Mouse (Mus musculus): ENCODE results near the gene Mertk.
"Not testable (repeated sequence)": the region's sequence is repeated elsewhere in the genome, so short reads cannot be mapped to it uniquely, and the experiment has no call there.

Mertk gene

DNA sequence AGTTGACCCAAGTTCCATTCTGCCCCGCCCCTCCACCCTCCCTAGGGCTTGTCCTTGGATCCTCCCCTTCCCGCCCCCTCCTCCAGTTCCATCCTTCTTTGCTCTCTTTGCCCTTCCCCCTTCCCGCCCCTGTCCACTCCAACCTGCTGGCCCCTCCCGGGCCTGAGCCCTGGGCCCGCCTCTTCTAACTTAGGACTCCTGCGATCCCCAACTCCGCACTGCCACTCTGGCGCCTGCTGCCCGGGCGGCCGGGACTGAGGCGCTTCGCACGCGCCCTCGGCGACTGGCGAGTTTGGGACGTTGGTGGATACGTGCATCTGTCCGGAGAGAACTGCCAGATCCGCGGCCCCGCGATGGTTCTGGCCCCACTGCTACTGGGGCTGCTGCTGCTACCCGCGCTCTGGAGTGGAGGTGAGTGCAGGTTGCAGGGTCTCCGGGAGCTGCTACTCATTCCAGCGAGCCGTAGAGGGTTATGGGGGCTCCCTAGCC, at the start of gene Mertk:
Gene Mertk, plus strand, starts transcription at position 264 of the 489 bp plus-strand sequence.
- DNase-seq (ENCODE audit: low read depth): no peak

DNA sequence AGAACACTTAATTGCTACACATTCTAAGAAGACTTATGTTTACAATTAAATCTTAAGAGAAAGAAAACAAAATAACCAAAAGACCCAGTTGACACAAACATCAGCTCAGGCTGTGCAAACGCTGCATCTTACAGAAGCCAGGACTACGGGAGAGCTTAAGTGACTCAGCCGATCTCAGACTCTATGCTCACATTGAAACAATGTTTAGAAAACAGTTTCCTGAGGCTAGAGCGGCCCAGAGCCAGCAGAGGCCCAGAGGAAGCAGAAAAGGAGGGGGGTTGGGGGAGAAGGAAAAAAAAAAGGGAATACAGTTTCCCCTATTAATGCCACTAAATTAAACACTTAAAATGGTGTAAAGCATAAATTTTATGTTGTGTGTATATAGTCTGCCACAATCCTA, 18.1 kb upstream of the Mertk start:
- DNase-seq (ENCODE audit: low read depth): no peak

- DNase-seq (ENCODE audit: low read depth): peak; percentile 81
Observed at GRCm38 (mm10) chr2:128686921-128687557, 11.7 kb upstream of the Mertk start, which contains the start of gene Anapc1. Anapc1 (minus strand) TSS chr2:128687391.

DNA sequence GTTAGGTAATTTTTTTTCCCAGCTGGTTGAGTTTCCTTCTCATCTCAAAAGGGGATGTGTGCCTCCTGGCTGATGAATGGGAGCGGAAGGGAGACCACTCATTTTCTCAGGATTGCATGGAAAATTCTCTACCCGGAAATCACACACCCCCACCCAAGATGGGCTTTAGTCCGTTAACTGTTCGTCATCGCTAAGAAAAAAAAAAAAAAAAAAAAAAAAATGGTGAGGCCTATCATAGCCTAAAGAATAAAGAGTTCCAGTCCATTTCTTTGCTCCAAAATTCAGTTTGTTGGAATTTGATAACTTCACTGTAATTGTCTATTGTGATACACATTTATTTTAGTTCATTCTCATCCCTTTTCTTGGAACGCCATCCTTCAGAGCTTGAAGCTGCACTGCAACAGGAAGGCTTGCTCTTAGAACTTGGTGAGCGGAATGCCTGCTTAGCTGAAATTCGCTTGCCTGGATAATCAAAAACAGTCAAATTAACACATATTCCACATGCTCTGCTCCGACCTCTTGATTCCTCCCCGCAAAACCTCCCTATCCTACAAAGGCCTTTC, 11.1 kb upstream of the Mertk start:
- no peak for DNase-seq (ENCODE audit: low read depth)

DNA sequence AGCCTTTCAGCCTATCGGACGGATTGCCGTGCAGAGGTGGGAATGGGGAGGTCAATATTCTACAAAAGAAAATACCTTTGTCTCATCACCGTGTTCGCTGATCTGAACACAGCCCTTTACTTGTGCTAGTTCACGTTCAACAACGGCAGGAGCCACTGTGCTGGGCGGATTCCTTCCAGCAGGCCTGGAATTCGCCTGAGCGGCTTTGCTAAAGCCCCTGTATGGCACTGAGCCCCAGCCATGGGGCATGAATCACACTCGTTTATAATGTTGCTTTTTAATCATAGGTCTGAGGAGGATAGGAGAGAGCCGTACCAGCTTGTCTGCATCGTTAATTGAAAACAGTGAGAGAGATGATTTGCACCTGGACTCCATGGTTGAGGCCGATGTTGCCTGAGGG, 6.4 kb upstream of the Mertk start:
- DNase-seq (ENCODE audit: low read depth): no peak

GRCm38 (mm10) chr2:128692771-128693170, 6.0 kb upstream of the Mertk start:
- no peak for DNase-seq (ENCODE audit: low read depth)

DNA sequence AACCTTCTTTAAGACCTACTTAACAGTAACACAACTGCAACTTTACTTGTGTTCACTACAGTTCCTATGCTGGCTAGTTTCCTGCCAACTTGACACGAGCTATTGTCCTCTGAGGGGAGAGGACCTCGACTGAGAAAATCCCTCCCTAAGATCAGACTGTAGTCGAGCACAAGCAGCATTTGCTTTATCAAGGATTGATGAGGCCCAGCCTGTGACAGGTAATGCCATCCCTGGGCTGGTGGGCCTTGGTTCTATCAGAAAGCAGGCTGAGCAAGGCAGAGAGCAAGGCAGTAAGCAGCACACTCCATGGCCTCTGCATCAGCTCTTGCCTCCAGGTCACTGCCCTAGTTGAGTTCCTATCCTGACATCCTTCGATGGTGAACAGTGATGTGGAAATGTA, 5.5 kb upstream of the Mertk start:
- no peak for DNase-seq (ENCODE audit: low read depth)

DNA sequence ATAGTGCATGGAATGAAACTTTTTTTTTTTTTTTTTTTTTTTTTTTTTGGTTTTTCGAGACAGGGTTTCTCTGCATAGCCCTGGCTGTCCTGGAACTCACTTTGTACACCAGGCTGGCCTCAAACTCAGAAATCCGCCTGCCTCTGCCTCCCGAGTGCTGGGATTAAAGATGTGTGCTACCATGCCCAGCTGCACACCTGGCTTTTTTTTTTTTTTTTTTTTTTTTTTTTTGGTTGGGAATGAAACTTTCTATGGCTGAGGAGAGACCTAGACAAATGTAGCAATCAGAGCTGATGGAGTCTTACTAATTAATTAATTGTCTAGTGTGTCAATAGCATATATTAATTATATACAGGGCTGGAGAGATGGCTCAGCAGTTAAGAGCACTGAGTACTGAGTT, 4.9 kb upstream of the Mertk start:
- not testable (repeated sequence) for DNase-seq (ENCODE audit: low read depth)

GRCm38 (mm10) chr2:128694548-128694947, 4.2 kb upstream of the Mertk start:
- DNase-seq (ENCODE audit: low read depth): no peak

DNA sequence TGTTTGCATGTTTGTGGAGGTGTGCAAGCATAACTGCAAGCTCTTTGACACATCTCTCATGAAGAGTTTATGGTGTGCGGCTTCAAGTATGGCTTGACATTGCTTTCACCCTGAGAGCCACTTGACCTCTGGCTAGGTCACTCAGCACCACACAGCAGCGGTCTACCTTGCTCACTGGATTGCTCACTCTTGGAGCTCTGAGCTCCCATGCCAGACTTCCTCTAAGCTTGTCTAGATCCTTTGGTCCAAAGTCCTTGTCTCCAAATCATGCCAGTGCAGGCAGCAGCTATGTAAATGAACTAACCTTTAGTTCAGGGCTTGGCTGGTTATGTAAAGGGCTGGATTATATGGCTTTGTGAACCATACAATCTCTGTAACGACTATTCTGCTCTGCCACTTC, 2.3 kb upstream of the Mertk start:
- no peak for DNase-seq (ENCODE audit: low read depth)

GRCm38 (mm10) chr2:128697047-128697446, 1.7 kb upstream of the Mertk start:
- DNase-seq (ENCODE audit: low read depth): no peak

DNA sequence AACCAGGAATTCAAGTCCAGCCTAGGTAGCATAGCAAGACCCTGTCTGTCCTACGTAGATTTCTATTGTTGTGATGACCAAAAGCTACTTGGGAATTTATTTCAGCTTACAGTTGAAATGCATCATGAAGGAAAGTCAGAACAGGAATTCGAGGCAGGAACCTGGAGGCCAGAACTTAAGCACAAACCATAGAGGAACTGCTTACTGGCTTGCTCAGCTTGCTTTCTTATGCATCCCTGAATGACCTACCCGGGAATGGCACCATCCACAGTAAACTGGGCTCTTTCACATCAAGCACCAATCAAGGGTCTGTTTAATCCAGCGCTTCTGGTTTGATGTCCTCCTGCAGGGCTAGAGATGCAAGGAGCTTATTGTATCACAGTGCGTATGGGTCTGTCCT, 1.2 kb upstream of the Mertk start:
- no peak for DNase-seq (ENCODE audit: low read depth)

DNA sequence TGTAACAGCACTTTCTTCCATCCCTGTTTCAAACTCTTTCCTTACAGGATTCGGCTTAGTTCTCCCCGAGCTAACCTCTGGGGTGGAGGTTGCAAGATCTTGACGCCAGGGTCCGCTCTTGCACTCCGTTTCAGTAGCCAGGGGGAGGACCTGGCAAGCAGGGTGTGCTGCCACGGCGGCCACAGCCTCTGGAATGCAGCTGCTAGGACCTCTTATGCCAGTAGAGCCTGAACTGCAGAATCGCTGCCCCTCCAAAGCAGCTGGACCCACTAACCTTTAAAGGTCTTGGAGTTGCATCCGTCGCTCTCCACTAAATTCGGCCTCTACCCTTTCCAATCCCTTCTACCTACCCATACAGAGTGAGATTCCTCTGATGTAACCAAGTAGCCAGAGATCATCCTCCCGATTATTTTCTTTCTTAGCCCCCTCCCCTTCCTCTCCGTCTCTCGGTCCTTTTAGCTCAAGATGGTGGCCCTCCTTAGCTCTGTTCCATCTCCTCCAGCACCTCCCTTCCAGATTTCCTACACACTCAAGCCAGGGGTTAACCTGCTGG, 540 bp upstream of the Mertk start:
- DNase-seq (ENCODE audit: low read depth): peak; percentile 19

DNA sequence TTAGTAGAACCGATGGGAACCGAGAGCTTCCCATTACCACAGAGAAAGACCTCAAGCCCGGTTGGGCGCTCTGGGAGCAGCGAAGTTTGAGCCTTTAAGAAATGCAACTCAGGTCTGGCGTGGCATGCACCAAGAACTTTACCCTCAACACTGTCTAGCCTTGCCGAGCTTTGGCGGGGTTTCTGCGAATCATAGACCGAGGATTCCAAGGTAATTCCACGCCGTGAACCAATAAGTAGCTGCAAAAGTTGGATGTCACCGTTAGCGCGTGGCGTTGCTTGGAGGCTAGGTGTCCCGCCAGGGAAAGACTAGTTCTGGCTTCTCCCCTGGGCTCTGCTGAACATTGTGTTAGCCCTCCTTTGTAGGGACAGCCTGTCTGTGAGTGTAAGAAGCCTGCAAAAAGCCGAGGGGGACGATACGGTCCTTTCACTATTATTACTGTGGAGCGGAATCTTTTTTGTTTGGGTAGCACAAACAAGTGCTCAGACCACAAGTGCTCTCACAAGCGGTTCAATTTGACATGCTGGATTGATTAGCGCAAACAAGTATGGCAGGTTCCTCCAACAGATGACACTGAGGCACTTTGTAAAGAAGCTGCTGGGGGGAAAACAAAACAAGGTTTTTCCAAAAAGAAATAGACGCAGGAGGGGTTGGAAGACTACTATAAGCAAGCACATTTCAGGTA, 587 bp downstream of the Mertk start:
- no peak for DNase-seq (ENCODE audit: low read depth)

DNA sequence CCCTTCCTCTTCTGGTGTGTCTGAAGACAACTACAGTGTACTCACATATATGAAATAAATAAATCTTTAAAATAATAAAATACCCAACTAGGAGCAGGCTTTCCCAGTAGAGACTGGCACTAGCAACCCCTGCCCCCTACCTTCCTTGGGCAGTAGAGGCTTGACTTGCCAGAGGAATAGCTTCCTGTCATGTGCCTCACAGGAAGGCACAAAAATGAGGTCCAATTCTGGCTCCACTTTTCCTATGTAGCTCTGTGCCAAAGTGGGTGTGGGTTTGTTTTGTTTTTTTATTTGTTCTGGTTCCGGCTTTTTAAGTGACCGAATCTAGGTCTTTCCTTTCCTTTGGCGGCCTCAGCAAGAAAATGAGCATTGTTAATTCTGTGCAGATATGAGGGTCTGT, 5.7 kb downstream of the Mertk start:
- DNase-seq (ENCODE audit: low read depth): no peak

GRCm38 (mm10) chr2:128709264-128709663, 10.5 kb downstream of the Mertk start:
- no peak for DNase-seq (ENCODE audit: low read depth)

DNA sequence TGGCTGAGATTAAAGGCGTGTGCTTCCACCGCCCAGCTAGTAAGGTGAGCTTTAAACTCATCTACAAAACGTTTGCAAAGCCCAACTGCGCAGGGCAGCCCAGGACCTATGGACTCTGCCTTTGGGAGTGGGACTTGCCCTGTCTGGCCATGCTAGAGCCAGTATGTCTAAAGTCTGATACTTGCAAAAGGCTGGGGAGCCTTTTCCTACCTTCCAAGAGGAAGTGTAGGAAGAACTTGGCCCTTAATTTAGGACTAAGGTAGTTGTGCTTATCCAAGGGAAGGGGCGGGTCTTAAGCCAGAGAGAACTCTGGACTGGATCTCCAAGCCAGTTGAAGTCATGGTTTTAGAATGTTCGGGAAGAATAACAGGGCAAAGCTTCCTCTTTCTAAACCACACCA, 11.9 kb downstream of the Mertk start:
- no peak for DNase-seq (ENCODE audit: low read depth)

GRCm38 (mm10) chr2:128712940-128713339, 14.2 kb downstream of the Mertk start:
- DNase-seq (ENCODE audit: low read depth): no peak

- DNase-seq (ENCODE audit: low read depth): no peak
Observed at GRCm38 (mm10) chr2:128713548-128714003, 14.8 kb downstream of the Mertk start.

DNA sequence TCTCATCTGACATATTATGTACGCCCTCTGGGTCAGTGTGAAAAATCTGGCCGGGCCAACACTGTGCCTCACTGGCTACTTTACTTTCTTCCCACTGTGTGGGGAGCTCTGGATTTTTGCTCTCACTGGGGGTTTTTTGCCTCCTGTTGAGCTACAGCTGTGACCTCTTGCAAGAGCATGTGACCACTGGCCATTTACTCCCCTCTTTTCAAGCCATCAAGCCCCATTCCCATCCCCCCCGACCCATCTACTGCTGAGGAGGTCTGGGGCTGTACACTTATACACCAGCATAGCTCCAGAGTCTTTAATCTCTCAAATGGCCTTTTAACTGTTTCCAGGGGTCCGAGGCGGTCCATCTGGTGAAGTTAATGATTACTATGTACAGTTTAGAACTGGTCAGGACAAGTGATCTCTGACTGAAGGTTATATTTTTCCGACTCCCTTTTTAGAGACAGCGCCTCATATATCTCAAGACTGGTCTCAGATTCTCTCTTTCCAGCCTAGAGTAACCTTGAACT, 16.0 kb downstream of the Mertk start:
- no peak for DNase-seq (ENCODE audit: low read depth)

DNA sequence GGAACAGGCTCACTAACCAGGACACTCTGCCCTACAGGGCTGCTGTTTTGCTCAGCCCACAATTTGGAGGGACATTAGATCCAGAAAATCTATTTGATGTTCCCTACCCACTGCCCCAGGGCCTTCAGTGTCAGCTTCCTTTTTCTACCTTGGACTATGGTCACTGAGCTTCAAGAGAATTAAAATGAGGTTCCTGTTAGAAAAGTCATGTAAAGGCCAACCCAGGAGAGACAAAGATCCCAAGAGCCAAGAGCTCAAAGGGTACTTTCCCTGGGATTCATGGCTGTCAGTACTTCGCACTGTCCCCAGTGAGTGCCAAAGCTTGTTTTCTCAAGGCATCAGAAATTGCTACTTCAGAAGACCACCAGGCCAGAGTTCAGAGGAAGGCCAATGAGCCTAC, 17.2 kb downstream of the Mertk start:
- no peak for DNase-seq (ENCODE audit: low read depth)

DNA sequence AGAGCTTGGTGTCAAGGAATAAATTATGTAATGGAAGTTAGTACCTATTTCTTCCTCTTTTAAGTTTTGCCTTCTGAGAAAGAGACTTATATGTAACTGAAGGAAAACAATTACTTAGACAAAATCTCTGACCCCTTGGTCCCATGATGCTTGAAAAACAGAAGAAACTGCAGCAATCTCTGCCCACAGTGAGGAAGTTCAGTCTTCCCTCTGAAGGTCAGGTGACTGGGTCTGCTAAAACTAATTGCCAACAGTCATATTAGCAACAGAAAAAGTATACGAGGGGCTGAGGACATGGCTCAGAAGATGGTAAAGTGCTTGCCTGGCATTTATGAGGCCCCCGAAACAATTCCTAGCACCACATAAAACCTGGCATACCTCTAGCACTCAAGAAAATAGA, 20.6 kb downstream of the Mertk start:
- no peak for DNase-seq (ENCODE audit: low read depth)
